Mouse (Mus musculus): ENCODE data around the gene Etv6. TPM values are rescaled to one million over a fixed set of nuclear protein-coding genes. Genes with fewer than 3 reads are reported as not detected.

Etv6 gene
- polyA plus RNA-seq, 1 experiment: 1.1 TPM

DNA sequence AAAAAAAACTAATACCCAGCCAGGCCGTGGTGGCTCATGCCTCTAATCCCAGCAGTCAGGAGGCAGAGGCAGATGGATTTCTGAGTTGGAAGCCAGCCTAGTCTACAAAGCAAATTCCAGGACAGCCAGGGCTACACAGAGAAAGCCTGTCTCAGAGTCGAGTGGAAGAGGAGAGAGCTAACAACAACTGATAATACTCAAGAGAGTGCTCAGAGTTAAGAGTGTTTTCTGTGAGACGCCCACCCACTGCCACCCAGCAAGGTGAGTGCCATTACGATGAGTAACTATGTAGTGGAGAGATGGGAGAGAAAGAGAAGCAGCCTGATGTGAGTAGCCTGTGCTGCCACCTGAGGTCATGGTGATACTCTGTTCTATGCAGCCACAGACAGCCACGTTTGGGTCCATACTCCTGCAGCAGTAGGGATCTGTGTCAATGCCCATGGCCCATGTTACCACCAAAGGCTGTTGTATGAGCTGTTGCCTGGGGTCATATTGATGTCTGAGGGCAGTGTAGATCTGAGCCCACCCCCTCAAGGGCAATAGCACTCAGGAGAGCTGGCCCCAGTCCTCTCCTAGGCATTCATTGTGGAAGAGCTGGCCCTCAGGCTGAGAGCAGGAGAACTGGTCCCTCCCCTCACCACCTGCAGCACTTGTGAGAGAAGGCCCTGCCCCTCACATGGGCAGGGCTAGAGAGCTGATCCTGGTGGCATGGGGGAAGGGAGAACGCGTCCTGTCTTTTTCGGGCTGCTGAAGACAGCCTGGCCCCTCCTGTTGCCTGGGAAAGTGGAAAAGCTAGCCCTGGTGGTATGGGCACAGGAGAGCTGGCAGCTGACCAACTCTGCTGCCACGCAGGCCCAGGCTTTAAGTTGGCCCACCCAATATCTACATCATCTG lies 258.4 kb downstream of the Etv6 start:
- H3K4me1 ChIP-seq (ENCODE audit: control insufficient read depth): no peaks in the 10 kb centered on the region
- TF ChIP-seq GATA1 (IDR thresholded peaks at IDR 0.05; ENCODE audit: low read length): no peak
- no peak overlapping the region for H3K4me3 ChIP-seq (replicated peaks)
- no peaks in the 10 kb centered on the region for H3K27me3 ChIP-seq (ENCODE audit: control insufficient read depth)
- no peaks in the 10 kb centered on the region for H3K36me3 ChIP-seq (ENCODE audit: control insufficient read depth)
- no peaks in the 10 kb centered on the region for H3K9me3 ChIP-seq (ENCODE audit: control insufficient read depth, low read length)

DNA sequence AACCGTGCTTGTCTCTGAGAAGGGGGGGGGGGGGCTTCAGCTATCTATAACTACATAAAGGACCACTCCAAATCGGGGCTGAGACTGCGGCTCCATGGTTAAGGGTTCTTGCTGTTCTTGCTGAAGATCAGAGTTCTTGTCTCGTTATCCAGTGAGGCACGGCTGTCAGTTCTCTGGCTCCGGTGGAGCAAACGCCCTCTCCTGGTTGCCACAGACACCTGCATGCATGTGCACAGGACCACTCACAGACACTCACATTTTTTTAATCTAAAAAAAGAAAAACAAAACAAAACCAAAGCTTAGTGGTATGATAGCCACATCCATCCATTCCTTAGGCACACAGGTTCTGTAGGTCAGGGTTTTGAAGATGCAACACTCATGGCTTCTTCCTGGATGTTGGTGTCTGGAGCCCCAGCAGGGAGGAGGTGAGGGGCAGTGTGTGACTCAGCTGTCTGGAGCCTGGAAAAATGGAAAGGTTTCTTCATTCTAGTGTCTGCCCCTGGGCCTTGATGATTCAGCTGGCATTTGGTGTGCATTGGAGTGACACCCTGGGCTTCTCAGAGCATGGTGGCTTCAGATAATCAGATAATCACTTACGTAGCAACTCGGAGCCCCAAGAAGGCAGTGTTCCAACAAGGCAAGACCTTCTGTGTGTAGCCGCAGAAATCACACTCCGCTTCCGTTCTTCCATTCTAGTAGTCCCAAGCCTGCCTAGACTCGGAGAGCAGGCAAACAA lies 262.6 kb downstream of the Etv6 start:
- H3K9me3 ChIP-seq (ENCODE audit: control insufficient read depth, low read length): no peaks in the 10 kb centered on the region
- H3K4me3 ChIP-seq (replicated peaks): no peak overlapping the region
- TF ChIP-seq TAL1 (IDR thresholded peaks at IDR 0.05; ENCODE audit: low read length) (no peak), GATA1 (IDR thresholded peaks at IDR 0.05; ENCODE audit: low read length) (no peak)
- H3K36me3 ChIP-seq (ENCODE audit: control insufficient read depth): no peaks in the 10 kb centered on the region
- H3K4me1 ChIP-seq (ENCODE audit: control insufficient read depth): no peaks in the 10 kb centered on the region
- no peaks in the 10 kb centered on the region for H3K27me3 ChIP-seq (ENCODE audit: control insufficient read depth)

DNA sequence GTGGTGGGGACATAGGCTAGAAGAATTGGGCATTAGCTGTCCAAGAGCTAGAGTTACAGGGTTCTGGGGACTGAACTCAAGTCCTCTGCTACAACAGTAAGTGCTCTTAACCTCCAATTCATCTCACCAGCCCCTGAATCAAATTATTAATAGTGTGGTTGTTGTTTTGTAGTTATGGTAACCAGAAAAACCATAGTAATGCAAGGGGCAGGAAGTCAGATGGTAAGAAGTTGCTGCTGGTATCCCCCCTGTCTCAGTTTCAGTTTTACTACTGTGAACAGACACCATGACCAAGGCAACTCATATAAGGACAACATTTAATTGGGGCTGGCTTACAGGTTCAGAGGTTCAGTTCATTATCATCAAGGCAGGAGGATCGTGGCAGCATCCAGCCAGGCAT lies 266.5 kb downstream of the Etv6 start:
- Histone ChIP-seq H3K27me3 (ENCODE audit: control insufficient read depth) (no peaks in the 10 kb centered on the region), H3K4me1 (ENCODE audit: control insufficient read depth) (no peaks in the 10 kb centered on the region), H3K36me3 (ENCODE audit: control insufficient read depth) (no peaks in the 10 kb centered on the region), H3K4me3 (replicated peaks) (no peak overlapping the region), H3K9me3 (ENCODE audit: control insufficient read depth, low read length) (no peaks in the 10 kb centered on the region)
- TF ChIP-seq TAL1 (IDR thresholded peaks at IDR 0.05; ENCODE audit: low read length) (no peak), GATA1 (IDR thresholded peaks at IDR 0.05; ENCODE audit: low read length) (no peak)

DNA sequence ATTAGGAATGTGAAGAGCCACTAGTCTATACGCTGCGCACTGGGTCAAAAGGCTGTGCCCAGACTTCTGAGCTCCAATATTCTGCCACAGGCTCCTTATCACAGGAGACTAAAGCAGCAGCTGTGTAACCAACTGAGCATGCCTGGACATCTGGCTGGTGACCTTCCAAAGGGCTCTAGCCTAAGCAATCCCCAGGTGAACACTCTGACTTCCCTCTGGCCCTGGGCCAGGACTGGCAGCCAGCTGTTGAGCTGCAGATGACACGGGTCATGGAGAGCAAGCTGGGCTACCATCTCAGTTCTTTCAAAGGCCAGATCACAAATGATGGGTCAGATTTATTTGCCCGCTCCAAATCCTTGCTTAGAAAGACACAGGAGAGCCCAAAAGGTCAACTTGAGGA lies 275.8 kb downstream of the Etv6 start:
- TF ChIP-seq TAL1 (IDR thresholded peaks at IDR 0.05; ENCODE audit: low read length) (no peak), GATA1 (IDR thresholded peaks at IDR 0.05; ENCODE audit: low read length) (no peak)
- no peaks in the 10 kb centered on the region for H3K4me1 ChIP-seq (ENCODE audit: control insufficient read depth)
- H3K27me3 ChIP-seq (ENCODE audit: control insufficient read depth): no peaks in the 10 kb centered on the region
- H3K4me3 ChIP-seq (replicated peaks): no peak overlapping the region
- H3K9me3 ChIP-seq (ENCODE audit: control insufficient read depth, low read length): no peaks in the 10 kb centered on the region
- no peaks in the 10 kb centered on the region for H3K36me3 ChIP-seq (ENCODE audit: control insufficient read depth)

DNA sequence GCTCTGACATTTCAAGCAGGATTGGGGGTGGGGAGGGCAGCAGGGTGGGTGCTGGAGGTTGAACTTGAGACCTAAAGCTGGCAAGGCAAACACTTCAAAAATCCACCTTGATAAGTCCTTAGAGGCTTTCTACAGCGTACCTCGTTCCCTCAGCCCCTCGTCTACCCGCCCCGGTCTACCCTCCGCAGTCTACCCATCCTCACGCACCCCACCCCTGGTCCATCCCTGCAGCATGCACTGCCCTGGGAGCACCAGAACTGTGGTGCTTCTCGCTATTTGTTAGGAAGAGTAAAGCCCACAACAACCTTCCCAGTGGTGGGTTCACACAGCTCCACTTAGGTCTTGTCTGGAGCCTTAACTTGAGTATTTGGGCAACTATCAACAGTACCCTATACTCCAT lies 277.1 kb downstream of the Etv6 start:
- TF ChIP-seq TAL1 (IDR thresholded peaks at IDR 0.05; ENCODE audit: low read length): no peak
- no peak for TF ChIP-seq GATA1 (IDR thresholded peaks at IDR 0.05; ENCODE audit: low read length)
- Histone ChIP-seq H3K36me3 (ENCODE audit: control insufficient read depth) (no peaks in the 10 kb centered on the region), H3K9me3 (ENCODE audit: control insufficient read depth, low read length) (no peaks in the 10 kb centered on the region), H3K4me1 (ENCODE audit: control insufficient read depth) (no peaks in the 10 kb centered on the region), H3K4me3 (replicated peaks) (no peak overlapping the region), H3K27me3 (ENCODE audit: control insufficient read depth) (no peaks in the 10 kb centered on the region)

DNA sequence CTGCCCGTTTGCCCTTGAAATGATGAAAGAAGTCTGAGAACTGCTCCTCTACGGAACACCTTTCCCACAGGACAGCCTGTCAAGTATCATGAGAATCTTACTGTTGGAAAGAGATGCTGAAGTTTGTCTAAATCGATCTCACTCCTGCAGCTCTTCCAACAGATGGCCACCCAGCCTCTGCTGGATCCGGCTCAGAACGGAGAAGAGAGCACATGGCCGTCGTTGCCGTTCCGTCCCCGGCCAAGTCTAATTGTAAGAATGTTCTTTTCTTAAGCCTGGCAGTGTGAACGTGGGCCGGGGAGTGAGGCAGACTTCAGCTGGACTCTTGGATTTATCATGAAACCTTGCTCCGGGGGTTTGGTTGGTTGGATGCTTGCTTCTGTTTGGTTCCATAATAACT lies 281.9 kb downstream of the Etv6 start:
- Histone ChIP-seq H3K4me3 (replicated peaks) (no peak overlapping the region), H3K4me1 (ENCODE audit: control insufficient read depth) (no peaks in the 10 kb centered on the region), H3K36me3 (ENCODE audit: control insufficient read depth) (no peaks in the 10 kb centered on the region), H3K9me3 (ENCODE audit: control insufficient read depth, low read length) (no peaks in the 10 kb centered on the region), H3K27me3 (ENCODE audit: control insufficient read depth) (no peaks in the 10 kb centered on the region)
- TF ChIP-seq GATA1 (IDR thresholded peaks at IDR 0.05; ENCODE audit: low read length) (no peak), TAL1 (IDR thresholded peaks at IDR 0.05; ENCODE audit: low read length) (no peak)

Other genes starting within 250 kb of the Etv6 start
- gene Kap, start 181.9 kb upstream of the Etv6 start, polyA plus RNA-seq (2012): not detected in 2 replicates

Data from erythroblast, embryonic 14.5 days (primary cell).